Mouse (Mus musculus) monocyte, adult 2 months (primary cell): ENCODE results near the gene Ypel5.

Experiments
- DNase-seq, 2 experiments: peaks; one replicate each; pipeline ENCODE4 v3.0.0; 2022; ENCODE audit warnings: low spot score in 2 of 2, low read depth in 1 of 2

Ypel5 gene

GRCm38 (mm10) chr17:72836158-72837115, at the start of gene Ypel5:
Gene Ypel5, plus strand, starts transcription at chr17:72836453.
- DNase-seq = peak; percentile 96 to 97

DNA sequence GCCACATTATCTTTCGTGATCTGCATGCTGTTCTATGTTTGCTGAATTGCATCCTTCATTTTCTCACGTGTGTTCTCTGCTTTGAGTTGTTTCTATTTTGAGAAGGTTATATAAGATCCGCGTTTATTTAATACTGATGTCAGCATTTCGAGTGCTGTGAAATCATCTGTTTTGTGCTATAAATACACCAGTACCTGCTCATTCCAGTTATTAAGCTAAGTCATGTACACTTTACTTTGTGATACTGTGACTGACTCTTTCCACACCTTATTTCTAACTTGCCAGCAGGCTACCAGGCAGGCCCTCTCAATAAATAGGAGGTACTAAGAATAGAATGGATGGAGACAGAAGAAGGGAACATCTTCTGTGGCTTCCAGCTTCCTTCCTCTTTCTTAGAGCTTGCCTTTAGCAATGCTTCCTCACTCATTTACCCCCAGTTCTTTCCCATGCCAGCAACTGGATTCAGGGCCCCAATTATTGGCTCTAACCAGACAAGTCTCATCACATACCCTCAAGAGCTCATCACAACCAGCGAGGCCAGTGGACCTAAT, 48.3 kb upstream of the Ypel5 start:
- no peak for DNase-seq

GRCm38 (mm10) chr17:72793278-72793677, 43.0 kb upstream of the Ypel5 start:
- no peak for DNase-seq

DNA sequence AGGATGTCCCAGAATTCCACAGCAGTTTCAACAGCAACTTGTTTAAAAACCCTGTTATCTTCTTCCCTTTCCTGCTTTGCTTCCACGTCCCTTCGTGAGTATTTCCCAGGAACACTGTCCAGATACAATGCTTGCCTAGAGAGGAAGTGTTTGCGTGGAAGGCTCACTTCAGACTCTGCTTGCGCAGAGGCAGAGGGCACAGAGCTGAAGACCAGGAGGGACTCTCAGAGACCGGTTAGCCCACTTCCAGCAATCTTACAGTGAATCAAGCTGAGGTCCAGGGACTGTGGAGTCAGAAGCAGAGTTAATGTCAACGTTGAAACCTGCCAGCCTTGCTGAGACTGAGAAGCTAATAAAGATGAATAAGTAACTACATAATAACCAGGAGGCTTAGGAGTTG, 41.6 kb upstream of the Ypel5 start:
- no peak for DNase-seq

- DNase-seq = no peak
These were observed 40.7 kb upstream of the Ypel5 start for GRCm38 (mm10) chr17:72795392-72796047.

DNA sequence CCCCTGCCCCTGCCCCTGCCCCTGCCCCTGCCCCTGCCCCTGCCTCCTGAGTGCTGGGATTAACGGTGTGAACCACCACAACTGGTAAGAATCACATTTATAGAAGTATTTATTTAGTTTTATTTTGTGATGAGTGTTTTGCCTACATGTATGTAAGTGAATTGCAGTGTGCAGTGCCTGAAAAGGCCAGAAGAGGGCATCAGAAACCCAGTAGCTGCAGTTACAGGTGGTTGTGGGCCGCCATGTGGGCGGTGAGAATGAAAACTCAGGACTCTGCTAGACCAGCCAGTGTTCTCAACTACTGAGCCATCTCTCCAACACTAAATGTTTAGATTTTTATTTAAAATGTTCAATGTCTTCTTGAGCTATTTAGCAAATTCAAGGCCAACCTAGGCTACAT, 39.7 kb upstream of the Ypel5 start:
- no peak for DNase-seq

DNA sequence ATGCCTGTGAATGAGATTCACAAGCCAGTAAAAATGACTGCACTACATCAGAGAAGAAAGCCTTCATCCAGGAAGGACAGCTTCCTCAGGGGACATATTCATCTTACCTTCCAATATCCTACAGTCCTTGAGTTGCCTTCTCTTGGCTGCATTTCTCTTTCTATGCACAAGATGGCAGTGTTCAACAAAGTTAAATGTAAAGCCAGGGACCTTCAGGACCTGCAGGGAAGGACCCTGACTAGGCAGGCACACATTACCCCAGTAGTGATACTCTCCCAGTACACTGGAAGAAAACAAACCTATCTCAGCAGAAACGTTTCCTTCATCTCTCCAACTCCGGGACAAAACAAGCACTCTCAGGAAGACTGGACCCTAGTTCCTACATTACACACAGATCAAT, 38.4 kb upstream of the Ypel5 start:
- DNase-seq = no peak

DNA sequence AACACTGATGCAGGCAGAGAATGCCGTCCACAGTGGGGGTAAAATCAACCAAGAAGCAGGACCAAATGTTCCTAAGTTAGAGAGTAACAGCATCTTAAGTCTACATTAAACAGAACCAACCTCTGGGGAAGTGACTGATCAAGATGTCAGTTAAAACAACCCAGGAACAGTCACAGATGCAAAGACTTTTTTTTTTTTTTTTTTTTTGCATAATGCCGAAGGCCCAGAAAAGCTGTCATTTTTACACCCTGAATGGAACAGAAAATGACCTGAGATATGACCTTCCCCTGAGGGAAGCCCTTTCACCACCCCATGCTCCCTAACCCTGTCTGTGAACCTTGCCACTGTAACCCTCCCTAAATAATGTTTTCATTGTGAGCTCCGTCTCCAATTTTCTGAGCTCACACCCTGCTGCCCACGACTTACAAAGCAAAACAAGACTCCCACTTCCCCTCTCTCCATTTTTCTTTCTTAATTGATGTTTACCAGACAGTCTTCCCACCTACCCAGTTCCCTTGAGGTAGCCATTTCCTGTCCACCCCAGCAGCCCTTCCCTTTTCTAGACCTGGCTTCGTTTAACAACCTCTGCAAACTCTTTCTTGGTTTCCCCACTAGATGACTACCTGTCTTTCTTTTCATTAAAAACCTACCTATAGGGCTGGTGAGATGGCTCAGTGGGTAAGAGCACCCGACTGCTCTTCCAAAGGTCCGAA, 26.2 kb upstream of the Ypel5 start:
- DNase-seq = no peak

GRCm38 (mm10) chr17:72813419-72814315, 22.6 kb upstream of the Ypel5 start:
- peak in 1 of 2 experiments; percentile 32 for DNase-seq

- no peak for DNase-seq
These were observed 18.7 kb upstream of the Ypel5 start for GRCm38 (mm10) chr17:72817574-72817973.

DNA sequence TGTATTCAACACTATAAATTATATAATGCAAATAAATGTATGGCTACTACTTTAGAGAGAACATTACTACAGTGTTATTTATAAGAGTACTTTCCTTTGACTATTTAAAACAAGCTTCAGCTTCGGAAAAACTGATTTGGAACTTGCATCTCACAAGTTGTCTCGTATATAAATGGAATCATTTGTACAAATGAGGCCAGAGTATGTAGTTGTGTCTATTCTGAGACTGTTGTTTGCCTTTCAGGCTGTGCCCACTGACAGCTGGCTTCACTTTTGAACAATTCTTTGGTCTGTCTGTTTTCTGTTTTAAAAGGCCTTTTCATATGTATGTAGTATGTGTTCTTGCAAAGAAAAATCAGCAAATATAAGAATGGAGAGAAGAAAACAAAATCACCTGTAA, 16.5 kb upstream of the Ypel5 start:
- no peak for DNase-seq

DNA sequence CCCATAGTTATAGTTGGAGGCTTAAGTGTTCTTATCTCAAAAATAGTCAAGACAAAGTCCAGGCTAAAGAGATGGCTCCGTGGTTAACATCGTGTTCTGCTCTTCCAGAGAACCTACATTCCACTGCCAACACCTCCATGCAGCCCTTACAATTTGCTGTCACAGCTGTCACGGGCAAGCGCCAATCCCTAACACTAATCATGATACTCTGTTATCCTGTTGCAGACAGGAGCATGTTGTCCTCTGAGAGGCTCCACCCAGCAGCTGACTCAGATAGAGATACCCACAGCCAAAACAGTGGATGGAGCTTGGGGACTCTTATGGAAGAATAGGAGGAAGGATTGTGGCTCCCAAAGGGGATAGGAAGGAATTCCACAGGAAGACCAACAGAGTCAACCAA, 15.8 kb upstream of the Ypel5 start:
- DNase-seq = no peak

DNA sequence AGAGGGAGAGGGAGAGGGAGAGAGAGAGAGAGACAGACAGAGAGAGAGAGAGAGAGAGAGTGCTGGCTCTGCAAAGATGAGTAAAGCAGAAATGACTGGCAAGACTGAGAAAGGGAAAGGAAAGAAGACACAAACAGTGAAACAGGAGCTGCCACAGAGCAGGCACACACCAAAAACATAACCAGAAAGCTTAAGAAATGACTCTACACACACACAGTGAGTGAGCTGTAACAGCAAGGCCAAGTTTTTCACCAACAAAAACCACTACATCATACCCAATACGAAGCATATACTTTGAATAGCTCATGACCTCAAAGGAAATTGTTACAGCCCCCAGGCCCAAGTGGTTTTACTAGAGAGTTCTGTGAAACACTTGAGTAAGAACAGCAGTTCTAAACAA, 14.3 kb upstream of the Ypel5 start:
- DNase-seq = no peak

GRCm38 (mm10) chr17:72826916-72827534, 9.2 kb upstream of the Ypel5 start:
- no peak for DNase-seq

DNA sequence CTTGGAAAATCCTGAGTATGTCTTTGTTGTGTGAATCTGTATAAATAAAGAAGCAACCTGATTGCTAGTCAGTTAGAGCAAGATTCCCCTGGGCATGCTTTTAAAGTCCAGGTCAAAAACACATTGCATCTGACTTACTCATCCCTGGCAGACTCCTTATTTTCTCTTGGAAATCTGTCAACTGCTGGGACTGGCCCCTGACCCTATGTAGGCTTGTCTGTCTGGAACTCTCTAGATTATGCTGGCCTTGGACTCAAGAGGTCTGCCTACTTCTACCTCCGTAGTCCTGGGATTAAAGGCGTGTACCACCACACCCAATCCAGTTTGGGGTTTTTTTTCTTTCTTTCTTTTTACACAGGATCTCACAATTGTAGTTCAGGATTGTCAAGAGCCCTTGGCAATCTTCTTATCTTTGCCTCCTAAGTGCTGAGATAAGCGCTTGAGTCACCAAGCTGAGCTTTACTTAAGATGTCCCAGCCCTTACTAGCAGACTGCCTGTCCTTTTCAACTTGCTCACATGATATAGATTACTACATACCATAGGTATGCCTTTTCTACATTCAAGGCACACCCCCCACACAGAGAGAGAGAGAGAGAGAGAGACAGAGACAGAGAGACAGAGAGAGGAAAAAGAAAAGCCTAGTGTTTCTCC, 8.1 kb upstream of the Ypel5 start:
- no peak for DNase-seq

DNA sequence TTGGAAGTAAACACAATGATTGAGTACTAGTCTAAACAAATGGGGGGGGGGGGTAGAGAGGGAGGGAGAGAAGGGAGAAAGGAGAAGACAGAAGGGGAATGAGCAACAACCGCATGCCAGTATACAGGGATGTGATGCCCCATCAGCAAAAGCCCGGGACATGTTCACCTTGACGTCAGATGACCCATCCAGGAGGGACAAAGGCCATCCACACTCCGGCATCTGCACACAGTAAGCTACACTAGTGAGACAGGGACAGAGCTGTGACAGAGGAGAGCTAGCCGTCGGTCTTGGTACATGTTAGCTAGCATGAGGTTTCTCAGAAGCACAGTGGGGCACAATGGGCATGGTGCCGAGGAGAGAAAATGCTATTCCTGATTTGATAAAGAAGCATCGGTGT, 7.6 kb upstream of the Ypel5 start:
- no peak for DNase-seq

DNA sequence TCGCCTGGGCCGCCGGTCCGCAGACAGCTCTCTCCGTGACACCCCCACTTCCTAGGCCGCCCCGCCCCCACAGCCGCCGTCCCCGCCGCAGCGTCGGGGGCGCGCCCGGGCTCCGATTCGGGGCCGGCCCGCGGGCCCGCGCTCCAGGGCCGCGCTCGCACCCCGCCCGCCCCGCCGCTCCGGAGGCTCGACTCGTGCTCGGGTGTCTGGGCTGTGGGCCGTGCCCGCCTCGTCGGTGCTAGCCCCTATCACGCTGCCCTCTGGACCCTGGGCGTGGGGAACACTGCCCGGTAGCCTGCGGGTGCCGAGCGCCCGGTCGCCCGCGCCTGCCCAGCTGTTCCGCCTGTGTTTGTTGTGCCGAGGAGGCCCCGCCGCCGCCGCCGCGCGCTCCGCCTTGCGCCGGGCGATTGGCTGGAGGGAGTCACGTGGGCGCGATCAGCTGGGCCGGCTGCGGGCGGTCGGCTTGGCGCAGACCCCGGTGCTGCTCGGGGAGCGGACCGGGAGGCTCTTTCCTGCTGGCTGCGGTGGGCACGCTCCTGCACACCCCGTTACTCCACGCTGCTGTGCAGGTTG, 973 bp downstream of the Ypel5 start:
- peak; percentile 64 to 82 for DNase-seq

DNA sequence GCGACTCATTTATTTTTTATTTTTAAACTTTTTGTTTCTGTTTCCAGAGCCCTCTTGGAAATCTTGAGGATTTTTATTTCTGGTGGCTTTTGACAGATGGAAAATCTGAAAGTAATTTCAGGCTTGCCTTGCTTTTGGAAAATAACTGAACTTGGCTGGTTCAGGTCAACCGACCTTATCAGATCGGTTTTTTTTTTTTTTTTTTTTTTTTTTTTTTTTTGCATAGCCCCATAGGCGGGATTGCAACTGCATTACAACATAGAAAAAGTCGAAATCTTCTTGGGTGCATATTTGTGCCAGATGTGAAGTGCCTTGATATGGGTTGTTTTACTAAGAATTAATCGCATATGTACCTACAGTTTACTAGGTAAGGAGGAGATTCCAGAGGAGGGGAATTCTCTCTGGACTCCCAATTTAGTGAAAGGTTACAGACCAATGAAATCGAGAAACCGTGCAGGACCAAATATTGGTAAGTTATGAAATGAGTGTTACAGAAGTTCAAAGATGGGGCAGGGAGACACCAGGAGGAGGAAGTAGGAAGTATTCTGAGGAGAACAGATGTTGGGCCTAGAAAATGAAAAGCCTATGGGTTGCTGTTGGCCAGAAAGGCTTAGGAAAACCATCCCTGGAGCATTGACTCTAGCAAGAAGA, 1.7 kb downstream of the Ypel5 start:
- DNase-seq = no peak

GRCm38 (mm10) chr17:72839000-72839399, 2.7 kb downstream of the Ypel5 start:
- no peak for DNase-seq
